Mouse (Mus musculus): ENCODE results near the gene Rarg. TPM values are rescaled to one million over a fixed set of nuclear protein-coding genes. Genes with fewer than 3 reads are reported as not detected.

Gene Rarg
- polyA plus RNA-seq, 1 experiment from 2014 or later = 8.9 TPM

GRCm38 (mm10) chr15:102279783-102280520 lies 22.6 kb upstream of the Rarg start:
- no peaks in the 10 kb centered on the region for H3K27me3 ChIP-seq (ENCODE audit: control insufficient read depth, insufficient read depth, low read length)
- H3K27ac ChIP-seq (ENCODE audit: low read length) = peak overlapping the region; percentile 90
- H3K4me1 ChIP-seq (ENCODE audit: control insufficient read depth, insufficient read depth, low read length) = peaks cover 13% of the 10 kb centered on the region
- peak overlapping the region; percentile 94 for H3K9ac ChIP-seq (ENCODE audit: low read length)
- peak overlapping the region; percentile 83 for H3K4me2 ChIP-seq (ENCODE audit: low read depth, low read length)
- no peaks in the 10 kb centered on the region for H3K9me3 ChIP-seq (replicated peaks; ENCODE audit: control insufficient read depth, low read length)
- peak; percentile 43 for ATAC-seq (replicated peaks; ENCODE audit: extremely low read depth, insufficient read depth, low FRiP score)
- H3K4me3 ChIP-seq (ENCODE audit: low read length) = peak overlapping the region; percentile 95
- 24% methylated on average over 13 of the region's 13 CpGs for WGBS
- peaks cover 8% of the 10 kb centered on the region for H3K36me3 ChIP-seq (ENCODE audit: control insufficient read depth, insufficient read depth)

GRCm38 (mm10) chr15:102279092-102279782 lies 21.9 kb upstream of the Rarg start, which contains the start of gene Mfsd5:
Gene Mfsd5 (plus strand): TSS chr15:102279454.
- Histone ChIP-seq H3K4me3 (ENCODE audit: low read length) (peak within 1 kb of the TSS; percentile 95), H3K36me3 (ENCODE audit: control insufficient read depth, insufficient read depth) (peaks cover 8% of the 10 kb centered on the region), H3K9ac (ENCODE audit: low read length) (peak within 1 kb of the TSS; percentile 94), H3K9me3 (replicated peaks; ENCODE audit: control insufficient read depth, low read length) (no peaks in the 10 kb centered on the region), H3K27me3 (ENCODE audit: control insufficient read depth, insufficient read depth, low read length) (no peaks in the 10 kb centered on the region), H3K4me2 (ENCODE audit: low read depth, low read length) (peak within 1 kb of the TSS; percentile 83), H3K27ac (ENCODE audit: low read length) (peak within 1 kb of the TSS; percentile 90), H3K4me1 (ENCODE audit: control insufficient read depth, insufficient read depth, low read length) (peaks cover 13% of the 10 kb centered on the region)
- under 1% methylated on average over 65 of the region's 65 CpGs for WGBS
- ATAC-seq (replicated peaks; ENCODE audit: extremely low read depth, insufficient read depth, low FRiP score) = peak; percentile 94

- ATAC-seq (replicated peaks; ENCODE audit: extremely low read depth, insufficient read depth, low FRiP score) = no peak
Observed at GRCm38 (mm10) chr15:102278726-102279091, 21.4 kb upstream of the Rarg start.

GRCm38 (mm10) chr15:102273982-102274716 lies 16.8 kb upstream of the Rarg start:
- Histone ChIP-seq H3K27me3 (ENCODE audit: control insufficient read depth, insufficient read depth, low read length) (peaks cover 4% of the 10 kb centered on the region; the same call in 1 of the 2 replicates), H3K9me3 (replicated peaks; ENCODE audit: control insufficient read depth, low read length) (no peaks in the 10 kb centered on the region), H3K4me2 (ENCODE audit: low read depth, low read length) (no peak overlapping the region), H3K9ac (ENCODE audit: low read length) (no peak overlapping the region), H3K4me3 (ENCODE audit: low read length) (no peak overlapping the region), H3K4me1 (ENCODE audit: control insufficient read depth, insufficient read depth, low read length) (peaks cover 8% of the 10 kb centered on the region), H3K27ac (ENCODE audit: low read length) (no peak overlapping the region), H3K36me3 (ENCODE audit: control insufficient read depth, insufficient read depth) (no peaks in the 10 kb centered on the region)
- ATAC-seq (replicated peaks; ENCODE audit: extremely low read depth, insufficient read depth, low FRiP score) = no peak
- WGBS = 71% methylated on average over 6 of the region's 6 CpGs

More at GRCm38 (mm10) chr15:102278726-102279091, 21.4 kb upstream of the Rarg start:
- H3K9ac ChIP-seq (ENCODE audit: low read length) = peak overlapping the region; percentile 94
- peak overlapping the region; percentile 95 for H3K4me3 ChIP-seq (ENCODE audit: low read length)
- peaks cover 8% of the 10 kb centered on the region for H3K36me3 ChIP-seq (ENCODE audit: control insufficient read depth, insufficient read depth)
- H3K4me1 ChIP-seq (ENCODE audit: control insufficient read depth, insufficient read depth, low read length) = peaks cover 13% of the 10 kb centered on the region
- 32% methylated on average over 7 of the region's 7 CpGs for WGBS
- H3K27ac ChIP-seq (ENCODE audit: low read length) = peak overlapping the region; percentile 90
- H3K4me2 ChIP-seq (ENCODE audit: low read depth, low read length) = peak overlapping the region; percentile 83
- H3K9me3 ChIP-seq (replicated peaks; ENCODE audit: control insufficient read depth, low read length) = no peaks in the 10 kb centered on the region
- H3K27me3 ChIP-seq (ENCODE audit: control insufficient read depth, insufficient read depth, low read length) = no peaks in the 10 kb centered on the region

- no peak for ATAC-seq (replicated peaks; ENCODE audit: extremely low read depth, insufficient read depth, low FRiP score)
- Histone ChIP-seq H3K4me2 (ENCODE audit: low read depth, low read length) (no peak overlapping the region), H3K4me3 (ENCODE audit: low read length) (no peak overlapping the region), H3K9me3 (replicated peaks; ENCODE audit: control insufficient read depth, low read length) (no peaks in the 10 kb centered on the region), H3K36me3 (ENCODE audit: control insufficient read depth, insufficient read depth) (no peaks in the 10 kb centered on the region), H3K4me1 (ENCODE audit: control insufficient read depth, insufficient read depth, low read length) (peaks cover 4% of the 10 kb centered on the region; the same call in 1 of the 2 replicates), H3K27me3 (ENCODE audit: control insufficient read depth, insufficient read depth, low read length) (peaks cover 4% of the 10 kb centered on the region; the same call in 1 of the 2 replicates), H3K27ac (ENCODE audit: low read length) (no peak overlapping the region), H3K9ac (ENCODE audit: low read length) (no peak overlapping the region)
- 42% methylated on average over 3 of the region's 3 CpGs for WGBS
Observed at GRCm38 (mm10) chr15:102271441-102271840, 14.1 kb upstream of the Rarg start.

GRCm38 (mm10) chr15:102270274-102270960 lies 13.1 kb upstream of the Rarg start, which contains the start of gene Gm9918:
Gene Gm9918 (plus strand): TSS chr15:102270563.
- WGBS = 11% methylated on average over 19 of the region's 21 CpGs
- H3K9ac ChIP-seq (ENCODE audit: low read length) = no peak within 1 kb of the TSS; the same call in 1 of the 2 replicates
- H3K4me2 ChIP-seq (ENCODE audit: low read depth, low read length) = peak within 1 kb of the TSS; percentile 38
- H3K27ac ChIP-seq (ENCODE audit: low read length) = no peak within 1 kb of the TSS
- peaks cover 4% of the 10 kb centered on the region; the same call in 1 of the 2 replicates for H3K4me1 ChIP-seq (ENCODE audit: control insufficient read depth, insufficient read depth, low read length)
- H3K36me3 ChIP-seq (ENCODE audit: control insufficient read depth, insufficient read depth) = no peaks in the 10 kb centered on the region
- H3K27me3 ChIP-seq (ENCODE audit: control insufficient read depth, insufficient read depth, low read length) = peaks cover 4% of the 10 kb centered on the region; the same call in 1 of the 2 replicates
- H3K9me3 ChIP-seq (replicated peaks; ENCODE audit: control insufficient read depth, low read length) = no peaks in the 10 kb centered on the region
- peak within 1 kb of the TSS; percentile 16; the same call in 1 of the 2 replicates for H3K4me3 ChIP-seq (ENCODE audit: low read length)
- ATAC-seq (replicated peaks; ENCODE audit: extremely low read depth, insufficient read depth, low FRiP score) = no peak

- 79% methylated on average over 5 of the region's 5 CpGs for WGBS
Observed at GRCm38 (mm10) chr15:102265548-102265947, 8.2 kb upstream of the Rarg start.

GRCm38 (mm10) chr15:102263037-102263436 lies 5.7 kb upstream of the Rarg start:
- Histone ChIP-seq H3K36me3 (ENCODE audit: control insufficient read depth, insufficient read depth) (no peaks in the 10 kb centered on the region), H3K9ac (ENCODE audit: low read length) (no peak overlapping the region), H3K27me3 (ENCODE audit: control insufficient read depth, insufficient read depth, low read length) (peaks cover 9% of the 10 kb centered on the region), H3K4me1 (ENCODE audit: control insufficient read depth, insufficient read depth, low read length) (peaks cover 2% of the 10 kb centered on the region; the same call in 1 of the 2 replicates), H3K4me3 (ENCODE audit: low read length) (no peak overlapping the region), H3K9me3 (replicated peaks; ENCODE audit: control insufficient read depth, low read length) (no peaks in the 10 kb centered on the region), H3K27ac (ENCODE audit: low read length) (no peak overlapping the region), H3K4me2 (ENCODE audit: low read depth, low read length) (no peak overlapping the region)
- 58% methylated on average over 2 of the region's 2 CpGs for WGBS
- no peak for ATAC-seq (replicated peaks; ENCODE audit: extremely low read depth, insufficient read depth, low FRiP score)

More at GRCm38 (mm10) chr15:102265548-102265947, 8.2 kb upstream of the Rarg start:
- Histone ChIP-seq H3K4me2 (ENCODE audit: low read depth, low read length) (no peak overlapping the region), H3K4me3 (ENCODE audit: low read length) (no peak overlapping the region), H3K9ac (ENCODE audit: low read length) (no peak overlapping the region), H3K27ac (ENCODE audit: low read length) (no peak overlapping the region), H3K4me1 (ENCODE audit: control insufficient read depth, insufficient read depth, low read length) (peaks cover 2% of the 10 kb centered on the region; the same call in 1 of the 2 replicates), H3K27me3 (ENCODE audit: control insufficient read depth, insufficient read depth, low read length) (0 out of 2 replicates have a peak, but pooled peaks cover 2% of the 10 kb centered on the region), H3K36me3 (ENCODE audit: control insufficient read depth, insufficient read depth) (no peaks in the 10 kb centered on the region), H3K9me3 (replicated peaks; ENCODE audit: control insufficient read depth, low read length) (no peaks in the 10 kb centered on the region)
- ATAC-seq (replicated peaks; ENCODE audit: extremely low read depth, insufficient read depth, low FRiP score) = no peak
